Mouse (Mus musculus) CD4-positive, CD25-positive, alpha-beta regulatory T cell, adult 2 months (primary cell): Measurements from ENCODE around the gene Jmjd6.

Source experiments
- DNase-seq: peaks from one replicate; pipeline ENCODE4 v3.0.0-alpha.2; 2012; ENCODE audit warnings: low read depth, low spot score

Jmjd6 gene

GRCm38 (mm10) chr11:116843261-116844233 lies at the start of gene Jmjd6, which contains the start of gene Mettl23:
Gene Jmjd6 (minus strand): TSS chr11:116843449.
Gene Mettl23 (plus strand): TSS chr11:116843278.
- DNase-seq = peak; percentile 98

GRCm38 (mm10) chr11:116887136-116887535 lies 43.9 kb upstream of the Jmjd6 start:
- DNase-seq = no peak

- peak; percentile 88 for DNase-seq
Measured at GRCm38 (mm10) chr11:116885275-116886151, 42.3 kb upstream of the Jmjd6 start.

- no peak for DNase-seq
Measured at GRCm38 (mm10) chr11:116884061-116884460, 40.8 kb upstream of the Jmjd6 start.

- no peak for DNase-seq
Measured at GRCm38 (mm10) chr11:116882446-116882845, 39.2 kb upstream of the Jmjd6 start.

- DNase-seq = no peak
Measured at GRCm38 (mm10) chr11:116881440-116881839, 38.2 kb upstream of the Jmjd6 start.

- no peak for DNase-seq
Measured at GRCm38 (mm10) chr11:116880839-116881238, 37.6 kb upstream of the Jmjd6 start.

GRCm38 (mm10) chr11:116878454-116878853 lies 35.2 kb upstream of the Jmjd6 start:
- no peak for DNase-seq

GRCm38 (mm10) chr11:116873987-116874386 lies 30.7 kb upstream of the Jmjd6 start:
- no peak for DNase-seq

- no peak for DNase-seq
Measured at GRCm38 (mm10) chr11:116871538-116871937, 28.3 kb upstream of the Jmjd6 start.

GRCm38 (mm10) chr11:116869641-116870040 lies 26.4 kb upstream of the Jmjd6 start:
- DNase-seq = no peak

GRCm38 (mm10) chr11:116869223-116869622 lies 26.0 kb upstream of the Jmjd6 start:
- no peak for DNase-seq

GRCm38 (mm10) chr11:116868129-116868528 lies 24.9 kb upstream of the Jmjd6 start:
- DNase-seq = no peak

- no peak for DNase-seq
Measured at GRCm38 (mm10) chr11:116865945-116866585, 22.8 kb upstream of the Jmjd6 start.

GRCm38 (mm10) chr11:116864444-116864843 lies 21.2 kb upstream of the Jmjd6 start:
- no peak for DNase-seq

- DNase-seq = no peak
Measured at GRCm38 (mm10) chr11:116857183-116857850, 14.1 kb upstream of the Jmjd6 start.

GRCm38 (mm10) chr11:116854279-116854678 lies 11.0 kb upstream of the Jmjd6 start:
- DNase-seq = no peak

- peak; percentile 96 for DNase-seq
Measured at GRCm38 (mm10) chr11:116853512-116853928, 10.3 kb upstream of the Jmjd6 start.

- peak; percentile 97 for DNase-seq
Measured at GRCm38 (mm10) chr11:116852891-116853511, 9.8 kb upstream of the Jmjd6 start, which contains the start of gene Srsf2. Gene Srsf2 (minus strand): TSS chr11:116853094.

GRCm38 (mm10) chr11:116852291-116852890 lies 9.1 kb upstream of the Jmjd6 start, which contains the start of gene Mfsd11:
Gene Mfsd11 (plus strand): TSS chr11:116852440.
- peak; percentile 92 for DNase-seq
